Mouse (Mus musculus) hindbrain, embryonic 15.5 days (tissue): ENCODE results near the gene Pde6g. TPM values are rescaled to one million over a fixed set of nuclear protein-coding genes. Genes with fewer than 3 reads are reported as not detected.

Experiments
- ATAC-seq: fragments of 200-750 bp; cut with Nextera tagmentation; 2 replicates; pipeline ENCODE4 v1.8.0; 2017; ENCODE audit warnings: low read depth, moderate number of reproducible peaks, moderate TSS enrichment; ENCODE audit not compliant: low FRiP score
- H3K27ac ChIP-seq: fragments of 300-500 bp; sonication (generic); replicated peaks from 2 replicates; pipeline ENCODE4 v1.5.1; 2015; ENCODE audit warnings: mild to moderate bottlenecking, inconsistent platforms
- H3K27me3 ChIP-seq: fragments of 300-500 bp; sonication (generic); 2 replicates; pipeline ENCODE4 v1.6.1; 2015; ENCODE audit warnings: control low read depth, inconsistent platforms
- H3K36me3 ChIP-seq: fragments of 300-500 bp; sonication (generic); 2 replicates; pipeline ENCODE4 v1.6.1; 2015; ENCODE audit warnings: control low read depth, inconsistent platforms
- H3K4me1 ChIP-seq: fragments of 300-500 bp; sonication (generic); replicated peaks from 2 replicates; pipeline ENCODE4 v1.6.1; 2015; ENCODE audit warnings: control low read depth, inconsistent platforms
- H3K4me2 ChIP-seq: fragments of 300-500 bp; sonication (generic); 2 replicates; pipeline ENCODE4 v1.6.1; 2015; ENCODE audit warnings: moderate library complexity, mild to moderate bottlenecking, inconsistent platforms
- H3K4me3 ChIP-seq: fragments of 300-500 bp; sonication (generic); 2 replicates; pipeline ENCODE4 v1.5.1; 2015; ENCODE audit warnings: mild to moderate bottlenecking, inconsistent platforms
- H3K9ac ChIP-seq: fragments of 300-500 bp; sonication (generic); 2 replicates; pipeline ENCODE4 v1.6.1; 2015; ENCODE audit warnings: inconsistent platforms
- H3K9me3 ChIP-seq: fragments of 300-500 bp; sonication (generic); 2 replicates; pipeline ENCODE4 v1.6.1; 2016; ENCODE audit warnings: control low read depth, inconsistent platforms
- WGBS: fragments of 180-500 bp; shearing (Covaris S2); methylation state at CpG from one replicate; pipeline ENCODE4 v1.1.7; 2015; 5-methylcytosine and 5-hydroxymethylcytosine counted together
- polyA plus RNA-seq: library from polyadenylated mRNA; unstranded; fragments of >200 nt; fragmentation: Nextera tagmentation; extraction: Ambion mirVana; gene quantifications from 2 replicates; pipeline ENCODE4 v1.2.1, GENCODE M21; 2015

The Pde6g gene
- polyA plus RNA-seq, 1 experiment from 2014 or later: 0.22 TPM

DNA sequence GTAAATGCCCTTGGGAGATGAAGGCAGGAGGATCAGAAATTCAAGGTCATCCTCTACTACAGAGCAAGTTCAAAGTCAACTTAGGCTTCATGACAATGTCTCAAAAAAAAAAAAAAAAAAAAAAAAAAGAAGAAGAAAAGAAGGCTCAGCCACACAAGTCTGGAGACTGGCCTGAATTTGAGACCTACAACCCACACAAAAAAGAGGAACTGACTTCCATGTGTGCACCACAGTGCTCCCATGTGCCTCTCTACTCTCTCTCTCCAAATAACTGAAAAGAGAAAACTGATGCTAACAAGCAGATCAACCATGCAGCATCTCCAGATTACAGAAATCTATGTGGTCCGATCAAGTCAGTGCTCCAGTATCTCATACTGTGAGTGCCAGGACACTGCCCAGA is 48.5 kb downstream of the Pde6g start:
- Histone ChIP-seq H3K4me1 (no peaks in the 10 kb centered on the region), H3K4me3 (no peak overlapping the region), H3K9ac (no peak overlapping the region), H3K27ac (no peak overlapping the region), H3K27me3 (no peaks in the 10 kb centered on the region), H3K4me2 (no peak overlapping the region), H3K36me3 (peaks cover 76% of the 10 kb centered on the region), H3K9me3 (no peaks in the 10 kb centered on the region)
- WGBS: 100% methylated on average over 1 of the region's 1 CpGs
- no peak for ATAC-seq

DNA sequence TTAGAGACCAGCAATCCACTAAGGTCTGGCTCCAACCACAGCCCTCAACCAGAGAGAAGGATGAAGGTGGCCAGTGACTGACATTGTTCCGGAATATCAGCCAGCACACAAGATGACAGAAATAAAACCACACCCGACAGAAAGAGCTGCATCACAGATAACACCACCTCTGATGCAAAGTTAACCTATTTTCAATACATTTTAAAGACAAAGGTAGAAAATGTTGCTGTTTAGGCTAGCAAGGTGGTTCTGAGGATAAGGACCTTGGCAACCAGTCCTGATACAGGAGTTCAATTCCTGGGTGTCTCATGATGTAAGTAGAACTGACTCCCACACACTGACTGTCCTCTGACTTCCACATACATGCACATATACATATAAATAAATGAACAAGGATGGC is 54.0 kb downstream of the Pde6g start:
- no peak overlapping the region for H3K4me3 ChIP-seq
- H3K9ac ChIP-seq: no peak overlapping the region
- no peak overlapping the region for H3K4me2 ChIP-seq
- no peaks in the 10 kb centered on the region for H3K27me3 ChIP-seq
- H3K4me1 ChIP-seq: no peaks in the 10 kb centered on the region
- no peak overlapping the region for H3K27ac ChIP-seq
- 95% methylated on average over 2 of the region's 2 CpGs for WGBS
- ATAC-seq: no peak
- H3K36me3 ChIP-seq: peaks cover 46% of the 10 kb centered on the region
- no peaks in the 10 kb centered on the region for H3K9me3 ChIP-seq

Other genes with a start within 250 kb of the Pde6g start
- 11.5 and 12.5 TPM in 2 replicates for gene Bahcc1, start 220.6 kb downstream of the Pde6g start, polyA plus RNA-seq
- 3,943 and 4,131 TPM in 2 replicates for gene Actg1, start 105.0 kb downstream of the Pde6g start, polyA plus RNA-seq
- 0.88 and 1.6 TPM in 2 replicates for gene Fscn2, start 92.0 kb downstream of the Pde6g start, polyA plus RNA-seq
- 95.4 and 110 TPM in 2 replicates for gene Faap100, start 74.7 kb downstream of the Pde6g start, polyA plus RNA-seq
- gene Nploc4, start 15.8 kb downstream of the Pde6g start, polyA plus RNA-seq: 34.9 and 36.9 TPM in 2 replicates
- gene Tspan10, start 10.9 kb downstream of the Pde6g start, polyA plus RNA-seq: not detected in 2 replicates
- gene Oxld1, start 4.6 kb upstream of the Pde6g start, polyA plus RNA-seq: 11.5 and 12.0 TPM in 2 replicates
- gene Ccdc137, start 4.6 kb upstream of the Pde6g start, polyA plus RNA-seq: 24.8 and 28.9 TPM in 2 replicates
- 61.5 and 64.1 TPM in 2 replicates for gene Arl16, start 14.1 kb upstream of the Pde6g start, polyA plus RNA-seq
- gene Mrpl12, start 31.1 kb upstream of the Pde6g start, polyA plus RNA-seq: 122 and 125 TPM in 2 replicates
- 31.7 and 31.9 TPM in 2 replicates for gene Slc25a10, start 38.3 kb upstream of the Pde6g start, polyA plus RNA-seq
- gene Gcgr, start 77.2 kb upstream of the Pde6g start, polyA plus RNA-seq: 0.41 and 0.75 TPM in 2 replicates
- 243 and 246 TPM in 2 replicates for gene Mcrip1, start 96.2 kb upstream of the Pde6g start, polyA plus RNA-seq
- gene Ppp1r27, start 97.6 kb upstream of the Pde6g start, polyA plus RNA-seq: not detected in 2 replicates
- gene P4hb, start 119.8 kb upstream of the Pde6g start, polyA plus RNA-seq: 263 and 274 TPM in 2 replicates
- gene Arhgdia, start 128.1 kb upstream of the Pde6g start, polyA plus RNA-seq: 492 and 533 TPM in 2 replicates
- gene Alyref, start 144.9 kb upstream of the Pde6g start, polyA plus RNA-seq: 247 and 251 TPM in 2 replicates
- gene Anapc11, start 144.9 kb upstream of the Pde6g start, polyA plus RNA-seq: 200 and 215 TPM in 2 replicates
- gene Npb, start 155.0 kb upstream of the Pde6g start, polyA plus RNA-seq: 0.71 and 1.1 TPM in 2 replicates
- 213 and 226 TPM in 2 replicates for gene Pcyt2, start 164.4 kb upstream of the Pde6g start, polyA plus RNA-seq
- gene Sirt7, start 171.7 kb upstream of the Pde6g start, polyA plus RNA-seq: 43.4 and 45.6 TPM in 2 replicates
- gene Mafg, start 180.1 kb upstream of the Pde6g start, polyA plus RNA-seq: 42.5 and 42.7 TPM in 2 replicates
- gene Pycr1, start 190.3 kb upstream of the Pde6g start, polyA plus RNA-seq: 19.0 and 21.3 TPM in 2 replicates
- 0.67 and 1.0 TPM in 2 replicates for gene Myadml2, start 194.7 kb upstream of the Pde6g start, polyA plus RNA-seq
- gene Notum, start 207.7 kb upstream of the Pde6g start, polyA plus RNA-seq: 2.2 and 2.3 TPM in 2 replicates
- 140 and 154 TPM in 2 replicates for gene Aspscr1, start 219.5 kb upstream of the Pde6g start, polyA plus RNA-seq